Mouse (Mus musculus): ENCODE data around the gene Pbx3. TPM values are rescaled to one million over a fixed set of nuclear protein-coding genes. Genes with fewer than 3 reads are reported as not detected.
A peak's percentile ranks its signal among the peaks of the same experiment; 100 is the strongest.

Pbx3 gene
- total and polyA plus RNA-seq, 2 experiments from 2014 or later: 62.3 to 105 TPM

DNA sequence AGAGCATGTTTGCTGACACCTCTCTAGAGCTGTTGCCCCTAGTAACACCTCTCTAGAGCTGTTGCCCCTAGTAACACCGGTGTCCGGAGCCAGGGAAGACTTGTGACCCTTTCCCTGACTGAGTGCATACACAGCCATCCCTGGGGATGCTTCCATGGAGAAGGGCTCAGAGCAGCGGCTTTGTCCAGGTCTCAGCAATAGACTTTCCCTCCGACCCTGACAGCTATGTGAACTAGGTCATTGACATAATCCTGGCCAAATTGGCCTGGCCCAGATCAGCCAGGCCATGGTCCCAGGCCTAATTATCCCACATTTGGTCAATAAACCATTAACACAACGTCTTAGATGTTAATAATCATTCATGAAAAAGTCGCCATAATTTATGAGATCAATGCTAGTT lies 219.6 kb downstream of the Pbx3 start:
- 60% methylated on average over 6 of the region's 6 CpGs for WGBS
- H3K4me3 ChIP-seq (ENCODE audit: low read depth, low read length): no peak overlapping the region
- no peak overlapping the region for H3K9ac ChIP-seq (replicated peaks; ENCODE audit: low read length, poor library complexity, severe bottlenecking)
- H3K36me3 ChIP-seq (ENCODE audit: insufficient read depth, low read length): no peaks in the 10 kb centered on the region
- no peak overlapping the region for H3K27ac ChIP-seq (ENCODE audit: low read depth, low read length)
- TF ChIP-seq CTCF (IDR thresholded peaks at IDR 0.05): no peak
- H3K27me3 ChIP-seq (ENCODE audit: insufficient read depth, low read length): no peaks in the 10 kb centered on the region
- H3K9me3 ChIP-seq (ENCODE audit: low read length): no peaks in the 10 kb centered on the region
- no peak for DNase-seq (ENCODE audit: low spot score)
- no peak for ATAC-seq (ENCODE audit: low FRiP score)
- no peaks in the 10 kb centered on the region for H3K4me1 ChIP-seq (ENCODE audit: insufficient read depth, low read length)
- no peak overlapping the region for H3K4me2 ChIP-seq (ENCODE audit: low read depth, low read length, poor library complexity, severe bottlenecking)

DNA sequence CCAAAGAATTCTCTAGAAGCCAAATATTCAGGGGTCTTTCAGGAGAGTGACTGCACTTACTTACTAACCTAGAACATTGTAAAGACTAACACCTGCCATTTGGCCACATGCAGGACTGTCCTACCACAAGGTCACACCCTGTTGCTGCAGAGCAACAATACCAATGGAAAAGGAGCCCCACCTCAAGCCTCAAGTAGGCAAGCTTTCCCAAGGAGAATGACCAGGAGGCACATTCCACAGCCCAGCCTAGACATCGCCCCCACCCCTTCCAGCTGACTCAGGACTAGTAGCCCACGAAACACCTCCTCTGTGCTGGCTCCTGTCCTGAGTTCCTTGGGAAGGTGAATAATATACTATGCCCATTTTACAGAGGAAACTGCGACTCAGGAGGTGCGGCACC lies 222.4 kb downstream of the Pbx3 start:
- Histone ChIP-seq H3K4me2 (ENCODE audit: low read depth, low read length, poor library complexity, severe bottlenecking) (no peak overlapping the region), H3K9me3 (ENCODE audit: low read length) (no peaks in the 10 kb centered on the region), H3K4me3 (ENCODE audit: low read depth, low read length) (no peak overlapping the region), H3K9ac (replicated peaks; ENCODE audit: low read length, poor library complexity, severe bottlenecking) (no peak overlapping the region), H3K27me3 (ENCODE audit: insufficient read depth, low read length) (no peaks in the 10 kb centered on the region), H3K4me1 (ENCODE audit: insufficient read depth, low read length) (no peaks in the 10 kb centered on the region), H3K36me3 (ENCODE audit: insufficient read depth, low read length) (no peaks in the 10 kb centered on the region), H3K27ac (ENCODE audit: low read depth, low read length) (no peak overlapping the region)
- no peak for DNase-seq (ENCODE audit: low spot score)
- no peak for TF ChIP-seq CTCF (IDR thresholded peaks at IDR 0.05)
- ATAC-seq (ENCODE audit: low FRiP score): no peak
- 92% methylated on average over 4 of the region's 4 CpGs for WGBS

DNA sequence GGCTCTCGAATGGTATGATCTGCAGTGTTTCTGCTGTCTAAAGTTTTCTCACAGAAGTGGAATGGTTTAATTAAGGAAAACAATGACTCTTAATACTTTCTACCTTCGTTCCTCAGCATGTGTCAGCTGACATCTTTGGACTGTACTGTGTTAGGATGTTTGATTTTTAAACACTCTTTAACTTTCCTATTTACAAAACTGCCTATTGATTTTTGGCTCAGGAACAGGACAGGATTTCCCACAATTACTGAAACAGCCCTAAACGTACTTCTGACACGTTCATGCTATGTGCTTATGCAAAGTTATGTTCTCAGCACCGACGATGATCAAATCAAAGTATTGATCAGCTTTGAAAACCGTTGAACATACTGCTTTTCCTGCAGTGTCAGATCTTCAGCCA lies 224.7 kb downstream of the Pbx3 start:
- H3K4me1 ChIP-seq (ENCODE audit: insufficient read depth, low read length): no peaks in the 10 kb centered on the region
- H3K9ac ChIP-seq (replicated peaks; ENCODE audit: low read length, poor library complexity, severe bottlenecking): no peak overlapping the region
- H3K4me3 ChIP-seq (ENCODE audit: low read depth, low read length): no peak overlapping the region
- H3K36me3 ChIP-seq (ENCODE audit: insufficient read depth, low read length): no peaks in the 10 kb centered on the region
- 73% methylated on average over 7 of the region's 7 CpGs for WGBS
- DNase-seq (ENCODE audit: low spot score) (no peak), ATAC-seq (ENCODE audit: low FRiP score) (no peak)
- H3K4me2 ChIP-seq (ENCODE audit: low read depth, low read length, poor library complexity, severe bottlenecking): no peak overlapping the region
- TF ChIP-seq CTCF (IDR thresholded peaks at IDR 0.05): no peak
- H3K9me3 ChIP-seq (ENCODE audit: low read length): no peaks in the 10 kb centered on the region
- H3K27me3 ChIP-seq (ENCODE audit: insufficient read depth, low read length): no peaks in the 10 kb centered on the region
- H3K27ac ChIP-seq (ENCODE audit: low read depth, low read length): no peak overlapping the region

DNA sequence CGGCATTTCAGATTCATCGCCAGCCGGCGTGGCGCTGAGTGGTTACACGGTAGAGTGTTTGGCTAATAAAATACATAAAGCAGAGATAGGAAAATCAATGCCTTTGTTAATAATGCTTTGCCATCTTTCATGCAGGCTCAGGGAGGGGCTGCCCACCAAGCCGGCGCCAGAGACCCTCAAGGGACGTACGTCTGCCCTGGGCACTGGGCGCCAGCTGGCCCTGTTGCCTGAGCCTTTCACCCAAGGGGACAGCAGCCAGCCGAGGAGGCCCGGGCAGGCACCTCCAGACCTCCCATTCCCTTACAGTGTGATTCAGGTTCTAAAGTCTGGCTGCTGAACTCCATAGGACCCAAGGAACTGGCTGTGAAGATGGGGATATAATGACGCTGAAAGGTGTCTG lies 225.5 kb downstream of the Pbx3 start:
- 81% methylated on average over 14 of the region's 14 CpGs for WGBS
- no peak for ATAC-seq (ENCODE audit: low FRiP score)

DNA sequence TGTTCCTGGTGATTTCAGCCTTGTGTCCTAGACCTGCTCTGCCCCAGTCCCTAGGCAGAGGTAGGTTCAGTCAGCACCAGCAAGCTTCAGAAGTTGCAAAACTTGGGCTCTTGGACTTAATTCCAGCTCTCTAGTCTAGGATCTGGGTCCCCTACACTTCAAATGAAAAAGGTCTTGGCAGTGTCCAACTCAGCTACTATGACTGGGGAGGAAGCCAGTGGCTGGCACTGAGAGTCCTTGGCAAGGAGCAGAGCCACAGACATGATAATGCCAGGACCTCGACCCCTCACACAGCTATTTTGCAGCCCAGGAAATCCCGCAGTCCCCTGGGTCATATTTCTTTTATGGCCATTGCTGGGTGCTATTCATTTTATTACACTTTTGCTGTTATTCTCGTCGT lies 225.9 kb downstream of the Pbx3 start:
- DNase-seq (ENCODE audit: low spot score): peak; percentile 65
- WGBS: 71% methylated on average over 4 of the region's 4 CpGs
- no peak for TF ChIP-seq CTCF (IDR thresholded peaks at IDR 0.05)

More for the DNA sequence above, 225.5 kb downstream of the Pbx3 start:
- Histone ChIP-seq H3K4me1 (ENCODE audit: insufficient read depth, low read length) (no peaks in the 10 kb centered on the region), H3K27me3 (ENCODE audit: insufficient read depth, low read length) (no peaks in the 10 kb centered on the region), H3K4me2 (ENCODE audit: low read depth, low read length, poor library complexity, severe bottlenecking) (no peak overlapping the region), H3K9me3 (ENCODE audit: low read length) (no peaks in the 10 kb centered on the region), H3K27ac (ENCODE audit: low read depth, low read length) (no peak overlapping the region), H3K36me3 (ENCODE audit: insufficient read depth, low read length) (no peaks in the 10 kb centered on the region), H3K9ac (replicated peaks; ENCODE audit: low read length, poor library complexity, severe bottlenecking) (no peak overlapping the region), H3K4me3 (ENCODE audit: low read depth, low read length) (no peak overlapping the region)
- DNase-seq (ENCODE audit: low spot score): no peak
- no peak for TF ChIP-seq CTCF (IDR thresholded peaks at IDR 0.05)

DNA sequence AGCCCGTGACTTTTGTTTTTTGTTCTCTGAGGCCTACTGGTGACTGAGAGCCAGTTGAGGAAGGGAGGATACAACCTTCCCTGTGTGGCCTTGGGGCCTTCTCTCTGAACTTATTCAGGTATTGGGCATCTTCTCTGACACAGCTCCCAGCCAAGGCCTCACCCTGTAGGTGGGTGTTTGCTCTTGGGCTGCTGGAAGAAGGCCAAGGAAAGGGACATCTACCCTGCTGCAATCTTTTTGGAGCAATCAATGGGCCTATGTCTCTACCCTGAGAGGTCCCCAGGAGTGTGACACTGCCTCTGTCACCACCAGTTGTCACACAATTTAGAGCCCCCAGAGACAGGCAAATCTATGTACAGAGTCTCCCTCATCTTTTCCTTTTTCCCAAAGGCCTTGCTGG lies 226.5 kb downstream of the Pbx3 start:
- H3K27me3 ChIP-seq (ENCODE audit: insufficient read depth, low read length): no peaks in the 10 kb centered on the region
- H3K4me3 ChIP-seq (ENCODE audit: low read depth, low read length): no peak overlapping the region
- H3K27ac ChIP-seq (ENCODE audit: low read depth, low read length): no peak overlapping the region
- WGBS: 78% methylated on average over 1 of the region's 1 CpGs
- no peak for TF ChIP-seq CTCF (IDR thresholded peaks at IDR 0.05)
- no peak overlapping the region for H3K4me2 ChIP-seq (ENCODE audit: low read depth, low read length, poor library complexity, severe bottlenecking)
- no peaks in the 10 kb centered on the region for H3K9me3 ChIP-seq (ENCODE audit: low read length)
- no peak for ATAC-seq (ENCODE audit: low FRiP score)
- no peak overlapping the region for H3K9ac ChIP-seq (replicated peaks; ENCODE audit: low read length, poor library complexity, severe bottlenecking)
- no peak for DNase-seq (ENCODE audit: low spot score)
- no peaks in the 10 kb centered on the region for H3K4me1 ChIP-seq (ENCODE audit: insufficient read depth, low read length)
- no peaks in the 10 kb centered on the region for H3K36me3 ChIP-seq (ENCODE audit: insufficient read depth, low read length)

More for the DNA sequence above, 225.9 kb downstream of the Pbx3 start:
- no peak overlapping the region for H3K4me3 ChIP-seq (ENCODE audit: low read depth, low read length)
- no peaks in the 10 kb centered on the region for H3K27me3 ChIP-seq (ENCODE audit: insufficient read depth, low read length)
- H3K9ac ChIP-seq (replicated peaks; ENCODE audit: low read length, poor library complexity, severe bottlenecking): no peak overlapping the region
- ATAC-seq (ENCODE audit: low FRiP score): no peak
- no peaks in the 10 kb centered on the region for H3K36me3 ChIP-seq (ENCODE audit: insufficient read depth, low read length)
- no peak overlapping the region for H3K4me2 ChIP-seq (ENCODE audit: low read depth, low read length, poor library complexity, severe bottlenecking)
- no peak overlapping the region for H3K27ac ChIP-seq (ENCODE audit: low read depth, low read length)
- no peaks in the 10 kb centered on the region for H3K4me1 ChIP-seq (ENCODE audit: insufficient read depth, low read length)
- no peaks in the 10 kb centered on the region for H3K9me3 ChIP-seq (ENCODE audit: low read length)
